ENCODE assay signal across 8 mouse cellular contexts in genomic region chr19:5474281-5475068, GRCm38 (mm10). TPM values are rescaled to one million over a fixed set of nuclear protein-coding genes. Genes with fewer than 3 reads are reported as not detected.
DNase-seq lines count a peak whose midpoint lies in the region; ATAC-seq and TF ChIP-seq lines count a peak whose summit lies in the region.

No protein-coding gene starts in this region.

- no peaks in the 10 kb centered on the region for H3K27me3 ChIP-seq in embryonic facial prominence, embryonic 14.5 days (replicated peaks; ENCODE audit: control insufficient read depth, insufficient read depth, low read length)
- H3K27me3 ChIP-seq in hindbrain, embryonic 10.5 days (ENCODE audit: insufficient read depth, poor library complexity, severe bottlenecking) = peaks cover 18% of the 10 kb centered on the region
- H3K27me3 ChIP-seq in liver, embryonic 12.5 days (replicated peaks) = peaks cover 31% of the 10 kb centered on the region

- peak; percentile 70 for ATAC-seq in embryonic facial prominence, embryonic 14.5 days (ENCODE audit: low read depth)
- ATAC-seq in liver, embryonic 12.5 days = no peak

- WGBS in embryonic facial prominence, embryonic 14.5 days = 1% methylated on average over 20 of the region's 68 CpGs
- under 1% methylated on average over 65 of the region's 68 CpGs for WGBS in hindbrain, embryonic 10.5 days
- WGBS in liver, embryonic 12.5 days (ENCODE audit: insufficient replicate concordance) = 2% methylated on average over 58 of the region's 68 CpGs
- WGBS in olfactory bulb, adult 2 months = 1% methylated on average over 56 of the region's 68 CpGs

- H3K4me2 ChIP-seq in embryonic facial prominence, embryonic 14.5 days (ENCODE audit: low read depth, low read length) = peak overlapping the region; percentile 82
- H3K4me2 ChIP-seq in liver, embryonic 12.5 days = peak overlapping the region; percentile 88

- no peak for TF ChIP-seq CTCF in olfactory bulb, adult 2 months (IDR thresholded peaks at IDR 0.05; ENCODE audit: insufficient read depth, low read depth, low read length)

- TF ChIP-seq POLR2A in olfactory bulb, adult 2 months (IDR thresholded peaks at IDR 0.05; ENCODE audit: insufficient read depth, low read depth, low read length) = no peak

- peak overlapping the region; percentile 85 for H3K27ac ChIP-seq in embryonic facial prominence, embryonic 14.5 days (replicated peaks; ENCODE audit: low read depth, low read length)
- H3K27ac ChIP-seq in hindbrain, embryonic 10.5 days = peak overlapping the region; percentile 94
- H3K27ac ChIP-seq in liver, embryonic 12.5 days = peak overlapping the region; percentile 65
- peak overlapping the region; percentile 52 for H3K27ac ChIP-seq in olfactory bulb, adult 2 months (ENCODE audit: insufficient read depth, low read depth, low read length)

- H3K4me3 ChIP-seq in embryonic facial prominence, embryonic 14.5 days (ENCODE audit: low read depth, low read length) = peak overlapping the region; percentile 73
- peak overlapping the region; percentile 76 for H3K4me3 ChIP-seq in hindbrain, embryonic 10.5 days
- peak overlapping the region; percentile 61 for H3K4me3 ChIP-seq in liver, embryonic 12.5 days
- H3K4me3 ChIP-seq in olfactory bulb, adult 2 months (ENCODE audit: insufficient read depth, low read depth, low read length) = peak overlapping the region; percentile 53

- H3K36me3 ChIP-seq in embryonic facial prominence, embryonic 14.5 days (ENCODE audit: control insufficient read depth, insufficient read depth, low read length) = peaks cover 33% of the 10 kb centered on the region
- peaks cover 22% of the 10 kb centered on the region for H3K36me3 ChIP-seq in hindbrain, embryonic 10.5 days
- 0 out of 2 replicates have a peak, but pooled peaks cover 5% of the 10 kb centered on the region for H3K36me3 ChIP-seq in liver, embryonic 12.5 days

- no peaks in the 10 kb centered on the region for H3K9me3 ChIP-seq in embryonic facial prominence, embryonic 14.5 days (ENCODE audit: control insufficient read depth, low read length)
- H3K9me3 ChIP-seq in hindbrain, embryonic 10.5 days = no peaks in the 10 kb centered on the region
- no peaks in the 10 kb centered on the region for H3K9me3 ChIP-seq in liver, embryonic 12.5 days (replicated peaks)

- peaks cover 10% of the 10 kb centered on the region for H3K4me1 ChIP-seq in embryonic facial prominence, embryonic 14.5 days (ENCODE audit: control insufficient read depth, insufficient read depth, low read length)
- peaks cover 27% of the 10 kb centered on the region for H3K4me1 ChIP-seq in hindbrain, embryonic 10.5 days (replicated peaks)
- peaks cover 31% of the 10 kb centered on the region for H3K4me1 ChIP-seq in liver, embryonic 12.5 days
- H3K4me1 ChIP-seq in olfactory bulb, adult 2 months (ENCODE audit: control insufficient read depth, insufficient read depth, low read length) = peaks cover 39% of the 10 kb centered on the region

- DNase-seq in heart, adult 11 months = peak; percentile 97
- no peak for DNase-seq in heart, adult 8-10 months (ENCODE audit: low spot score)
- DNase-seq in NIH3T3 (ENCODE audit: low read depth) = peak; percentile 84
- DNase-seq in embryonic facial prominence, embryonic 14.5 days (ENCODE audit: low spot score) = peak; percentile 58
- peak; percentile 67 for DNase-seq in hindbrain, embryonic 10.5 days (ENCODE audit: low spot score)
- no peak for DNase-seq in right cerebral cortex, postnatal 25 days

- H3K9ac ChIP-seq in embryonic facial prominence, embryonic 14.5 days (ENCODE audit: low read depth, low read length) = peak overlapping the region; percentile 87
- H3K9ac ChIP-seq in liver, embryonic 12.5 days = peak overlapping the region; percentile 67

RNA-seq across cellular contexts. Expression of gene Efemp2, which starts 0.7 kb away (rescaled TPM):
- 10 to 100 TPM in 2 of 4 experiments, 1 to 10 TPM in 2; 6.5 to 11.2 (median 9.5) TPM for total RNA-seq in heart, adult 8-10 months (2022)
- polyA plus RNA-seq in embryonic facial prominence, embryonic 14.5 days (2014; fragmentation: Nextera tagmentation; extraction: Ambion mirVana) = 175 and 190 TPM in 2 replicates
- polyA plus RNA-seq in hindbrain, embryonic 10.5 days (2016; fragmentation: Nextera tagmentation; extraction: Ambion mirVana) = 62.7 and 71.3 TPM in 2 replicates
- polyA plus RNA-seq in liver, embryonic 12.5 days (2016; fragmentation: Nextera tagmentation; extraction: Ambion mirVana) = 30.0 and 30.6 TPM in 2 replicates
- polyA plus RNA-seq in olfactory bulb, adult 2 months (2012; ENCODE audit: insufficient read depth, insufficient read length, low replicate concordance, missing spikeins) = not detected in 2 replicates

RNA-seq across cellular contexts. Expression of gene Ctsw, which starts 6.2 kb away (rescaled TPM):
- total RNA-seq in heart, adult 8-10 months (2022) = under 1 TPM in 3 of 4 experiments, not detected in 1; 0.29 to 0.38 (median 0.37) TPM
- polyA plus RNA-seq in embryonic facial prominence, embryonic 14.5 days (2014; fragmentation: Nextera tagmentation; extraction: Ambion mirVana) = 0.85 and 1.5 TPM in 2 replicates
- polyA plus RNA-seq in hindbrain, embryonic 10.5 days (2016; fragmentation: Nextera tagmentation; extraction: Ambion mirVana) = 2.0 and 3.0 TPM in 2 replicates
- polyA plus RNA-seq in liver, embryonic 12.5 days (2016; fragmentation: Nextera tagmentation; extraction: Ambion mirVana) = 0.43 and 0.53 TPM in 2 replicates
- not detected in 2 replicates for polyA plus RNA-seq in olfactory bulb, adult 2 months (2012; ENCODE audit: insufficient read depth, insufficient read length, low replicate concordance, missing spikeins)

RNA-seq across cellular contexts. Expression of gene Mus81, which starts 13.7 kb away (rescaled TPM):
- 10 to 100 TPM; 15.8 to 27.3 (median 21.9) TPM for total RNA-seq in heart, adult 8-10 months (2022)
- 38.0 and 39.6 TPM in 2 replicates for polyA plus RNA-seq in embryonic facial prominence, embryonic 14.5 days (2014; fragmentation: Nextera tagmentation; extraction: Ambion mirVana)
- polyA plus RNA-seq in hindbrain, embryonic 10.5 days (2016; fragmentation: Nextera tagmentation; extraction: Ambion mirVana) = 43.7 and 51.4 TPM in 2 replicates
- 22.2 and 22.9 TPM in 2 replicates for polyA plus RNA-seq in liver, embryonic 12.5 days (2016; fragmentation: Nextera tagmentation; extraction: Ambion mirVana)
- not detected in 2 replicates for polyA plus RNA-seq in olfactory bulb, adult 2 months (2012; ENCODE audit: insufficient read depth, insufficient read length, low replicate concordance, missing spikeins)

RNA-seq across cellular contexts. Expression of gene Fibp, which starts 14.1 kb away (rescaled TPM):
- 10 to 100 TPM; 41.3 to 52.3 (median 49.2) TPM for total RNA-seq in heart, adult 8-10 months (2022)
- polyA plus RNA-seq in embryonic facial prominence, embryonic 14.5 days (2014; fragmentation: Nextera tagmentation; extraction: Ambion mirVana) = 75.0 and 99.0 TPM in 2 replicates
- 99.5 and 122 TPM in 2 replicates for polyA plus RNA-seq in hindbrain, embryonic 10.5 days (2016; fragmentation: Nextera tagmentation; extraction: Ambion mirVana)
- 44.3 and 45.2 TPM in 2 replicates for polyA plus RNA-seq in liver, embryonic 12.5 days (2016; fragmentation: Nextera tagmentation; extraction: Ambion mirVana)
- polyA plus RNA-seq in olfactory bulb, adult 2 months (2012; ENCODE audit: insufficient read depth, insufficient read length, low replicate concordance, missing spikeins) = not detected in 2 replicates

RNA-seq across cellular contexts. Expression of gene Cfl1, which starts 15.8 kb away (rescaled TPM):
- 100 to 1,000 TPM; 142 to 201 (median 170) TPM for total RNA-seq in heart, adult 8-10 months (2022)
- polyA plus RNA-seq in embryonic facial prominence, embryonic 14.5 days (2014; fragmentation: Nextera tagmentation; extraction: Ambion mirVana) = 2,353 and 2,499 TPM in 2 replicates
- 3,259 and 3,562 TPM in 2 replicates for polyA plus RNA-seq in hindbrain, embryonic 10.5 days (2016; fragmentation: Nextera tagmentation; extraction: Ambion mirVana)
- 1,523 and 1,533 TPM in 2 replicates for polyA plus RNA-seq in liver, embryonic 12.5 days (2016; fragmentation: Nextera tagmentation; extraction: Ambion mirVana)
- polyA plus RNA-seq in olfactory bulb, adult 2 months (2012; ENCODE audit: insufficient read depth, insufficient read length, low replicate concordance, missing spikeins) = 1,186 and 1,283 TPM in 2 replicates

Comparison
In these comparisons a context has a peak if more than half of its experiments do, and no peak if none do; other contexts are left out.
1. DNase-seq: peak in heart, adult 11 months (single experiment), NIH3T3 (single experiment), embryonic facial prominence, embryonic 14.5 days (single experiment) and hindbrain, embryonic 10.5 days (single experiment); none in heart, adult 8-10 months (single experiment) and right cerebral cortex, postnatal 25 days (single experiment).
2. RNA of gene Efemp2, which starts 0.7 kb away (polyA plus RNA-seq): 175 to 190 TPM in embryonic facial prominence, embryonic 14.5 days, 62.7 to 71.3 TPM in hindbrain, embryonic 10.5 days and 30.0 to 30.6 TPM in liver, embryonic 12.5 days; not detected in olfactory bulb, adult 2 months; every median in the first group is over 10 times any median in the second.
3. RNA of gene Mus81, which starts 13.7 kb away (polyA plus RNA-seq): 43.7 to 51.4 TPM in hindbrain, embryonic 10.5 days, 38.0 to 39.6 TPM in embryonic facial prominence, embryonic 14.5 days and 22.2 to 22.9 TPM in liver, embryonic 12.5 days; not detected in olfactory bulb, adult 2 months; every median in the first group is over 10 times any median in the second.
4. Peak in every context shown above with its lines, with median percentiles within 50 percentile points of each other: H3K27ac ChIP-seq and H3K4me3 ChIP-seq.